Mouse (Mus musculus) urinary bladder, postnatal 4 days (tissue): ENCODE data around the gene Mfsd2a.
A peak's percentile ranks its signal among the peaks of the same experiment; 100 is the strongest.
"Not testable (repeated sequence)": the region's sequence is repeated elsewhere in the genome, so short reads cannot be mapped to it uniquely, and the experiment has no call there.

ENCODE experiments used
- DNase-seq, 2 experiments: peaks; one replicate each; pipeline ENCODE4 v3.0.0; 2021 to 2022; ENCODE audit warnings: low spot score in 2 of 2

Gene Mfsd2a

DNA sequence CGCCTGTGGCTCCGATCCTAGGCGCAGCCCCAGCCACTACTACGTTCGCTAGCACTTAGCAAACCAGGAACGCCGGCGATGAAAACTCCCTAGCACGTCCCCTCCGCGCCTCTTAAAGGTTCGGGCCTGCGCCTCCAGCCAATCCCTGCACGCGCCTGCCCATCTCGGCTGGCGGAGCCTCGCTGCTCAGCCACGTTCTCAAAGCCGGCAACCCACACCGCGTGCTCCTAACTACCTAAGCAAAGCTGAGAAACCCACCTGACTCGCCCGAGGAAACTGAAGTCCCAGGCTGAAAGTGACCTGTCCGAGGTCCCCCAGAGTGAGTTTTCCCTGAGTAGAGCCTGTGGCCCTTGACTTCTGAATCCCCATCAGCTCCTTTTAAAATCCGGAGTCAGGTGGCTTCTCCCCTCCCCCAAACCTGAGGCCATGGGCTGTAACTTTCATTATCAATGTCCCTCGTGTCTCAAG lies at the start of gene Mfsd2a:
Gene Mfsd2a, minus strand, starts transcription at position 89 of the 468 bp plus-strand sequence.
- peak in 1 of 2 experiments; percentile 49 for DNase-seq

DNA sequence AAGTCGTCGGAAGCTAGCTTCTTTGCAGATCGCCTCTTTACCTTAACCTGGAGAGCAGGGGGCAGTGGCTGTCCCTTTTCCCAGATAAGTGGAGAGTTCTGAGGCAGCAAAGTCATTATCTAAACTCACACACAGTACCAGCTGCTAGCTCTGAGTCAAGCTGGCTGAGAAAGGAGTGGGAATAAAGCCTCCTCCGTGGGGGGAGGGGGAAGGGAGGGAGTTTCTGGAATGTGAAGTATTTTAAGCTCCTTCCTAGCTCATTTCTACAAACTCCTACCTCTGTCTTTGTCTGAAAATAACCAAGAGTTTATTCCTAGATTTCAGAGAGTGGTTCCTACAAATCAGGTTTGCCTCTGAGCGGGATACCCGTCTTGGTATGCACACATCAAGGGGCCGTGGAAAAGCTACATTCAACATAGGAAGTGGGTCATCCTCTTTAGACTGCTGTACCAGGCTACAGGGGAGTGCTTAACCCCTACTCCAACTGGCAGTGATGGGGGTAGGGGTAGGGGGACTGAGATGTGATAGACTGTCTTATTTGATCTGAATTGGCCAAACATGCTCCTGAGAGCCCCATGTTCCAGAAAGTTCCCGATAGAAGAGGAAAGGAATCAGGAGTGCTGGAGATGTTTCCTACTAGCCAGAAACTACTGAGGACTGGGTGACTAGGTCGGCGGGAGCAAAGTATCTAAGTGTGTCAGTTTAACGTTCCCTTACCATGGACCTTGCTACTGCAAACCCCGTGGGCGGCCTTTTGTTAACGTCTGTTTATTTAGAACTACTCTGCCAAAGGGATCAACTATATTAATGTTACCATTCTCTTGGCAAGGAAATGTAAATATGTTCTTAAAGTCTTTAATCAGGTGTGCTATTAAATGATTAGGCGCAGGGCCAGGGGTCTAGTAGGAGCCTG lies 44.3 kb upstream of the Mfsd2a start:
- no peak for DNase-seq

DNA sequence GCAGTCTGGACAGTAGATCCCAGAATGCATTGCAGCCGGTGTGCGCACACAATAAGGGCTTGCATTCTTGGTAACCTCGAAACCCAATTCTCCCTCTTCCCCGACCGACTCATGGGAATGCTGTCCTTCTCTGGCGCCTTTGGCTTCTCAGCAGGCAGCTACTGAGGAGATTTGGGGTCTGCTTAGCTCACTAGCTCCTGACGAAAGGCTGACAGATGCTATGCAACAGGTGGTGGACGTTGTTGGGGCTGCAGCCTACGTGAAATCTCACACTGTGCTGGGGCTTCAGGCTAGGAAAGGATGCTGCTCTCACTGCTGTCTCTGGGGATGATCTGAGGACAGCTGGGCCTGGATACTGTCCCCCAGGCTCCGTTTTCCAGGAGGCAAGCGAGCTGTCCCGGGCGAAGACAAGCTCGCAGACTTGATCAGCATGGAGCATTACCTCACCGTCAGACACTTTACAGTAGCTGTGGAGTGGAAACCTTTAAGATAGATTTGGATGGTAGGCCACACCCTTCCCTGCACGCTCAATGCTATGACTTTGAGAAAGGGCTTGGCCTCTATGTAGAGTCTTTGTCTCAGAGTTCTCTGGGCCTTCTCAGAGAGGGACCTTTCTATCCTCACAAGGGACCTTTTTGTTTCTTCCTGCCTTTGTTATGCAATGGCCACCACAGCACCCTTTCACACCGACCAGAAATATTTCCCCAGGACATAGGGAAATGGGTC lies 39.8 kb upstream of the Mfsd2a start:
- DNase-seq, result no peak

DNA sequence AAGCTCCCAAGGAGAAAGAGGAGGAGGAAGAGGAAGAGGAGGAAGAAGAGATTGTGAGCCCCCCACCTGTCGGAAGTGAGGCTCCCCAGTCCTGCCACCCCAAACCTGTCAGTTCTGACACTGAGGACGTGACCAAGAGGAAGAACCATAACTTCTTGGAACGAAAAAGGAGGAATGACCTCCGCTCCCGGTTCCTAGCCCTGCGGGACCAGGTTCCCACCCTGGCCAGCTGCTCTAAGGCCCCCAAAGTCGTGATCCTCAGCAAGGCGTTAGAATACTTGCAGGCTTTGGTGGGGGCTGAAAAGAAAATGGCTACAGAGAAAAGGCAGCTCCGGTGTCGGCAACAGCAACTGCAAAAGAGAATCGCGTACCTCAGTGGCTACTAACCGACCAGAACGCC lies 39.1 kb upstream of the Mfsd2a start:
- no peak for DNase-seq

DNA sequence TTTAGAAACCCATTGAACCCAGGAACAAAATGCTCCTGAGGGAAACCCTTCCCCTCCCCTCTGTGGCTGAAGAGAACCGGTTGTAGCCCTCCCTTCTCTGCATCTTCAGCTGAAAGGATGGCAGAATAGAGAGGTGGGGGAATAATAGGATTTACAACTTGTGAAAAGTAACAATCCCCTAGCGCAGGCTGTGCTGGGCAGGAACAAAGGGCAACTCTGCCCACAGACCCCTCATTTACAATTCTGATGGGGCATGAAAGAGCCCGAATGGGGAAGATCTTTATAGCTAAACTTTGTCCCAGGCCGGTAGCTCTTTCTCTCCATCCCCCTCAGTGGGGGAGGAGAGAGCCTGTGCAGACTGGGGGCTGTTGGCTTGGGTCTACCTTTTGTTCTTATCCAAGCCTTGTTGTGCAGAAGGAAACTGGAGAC lies 38.3 kb upstream of the Mfsd2a start:
- DNase-seq, result no peak

DNA sequence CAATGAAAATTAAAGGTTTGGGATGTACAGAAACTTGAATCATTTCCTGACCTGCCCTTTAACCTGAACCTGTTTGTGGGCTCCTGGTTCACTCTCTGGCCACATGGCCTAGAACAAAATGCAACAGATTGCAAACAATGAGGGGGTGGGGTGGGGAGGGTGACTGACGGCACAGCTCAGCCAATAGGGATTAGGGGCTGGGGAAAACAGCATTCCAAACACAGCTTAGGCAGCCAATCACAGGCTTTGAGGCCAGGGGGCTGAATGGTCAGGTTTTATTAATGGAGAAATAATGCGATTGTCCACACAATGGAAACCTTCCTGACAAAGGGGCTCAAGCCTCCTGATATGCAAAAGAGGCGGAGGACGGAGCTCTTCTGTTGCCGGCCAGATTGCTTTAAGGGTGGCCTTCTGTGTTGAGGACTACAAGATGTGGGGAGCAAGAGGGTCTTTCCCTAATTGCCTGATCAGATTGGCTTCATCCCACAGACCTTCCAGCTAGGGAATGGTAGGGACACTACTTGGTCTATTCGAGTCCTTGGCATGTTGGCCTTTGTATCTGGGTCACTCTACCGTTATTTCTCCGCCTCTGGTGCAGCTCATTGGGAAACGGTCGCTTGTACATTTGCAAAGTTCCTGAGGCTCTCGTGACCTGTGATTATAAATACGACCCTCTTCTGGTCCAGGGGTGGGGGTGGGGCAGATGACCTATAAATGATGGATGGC lies 37.7 kb upstream of the Mfsd2a start:
- no peak for DNase-seq

DNA sequence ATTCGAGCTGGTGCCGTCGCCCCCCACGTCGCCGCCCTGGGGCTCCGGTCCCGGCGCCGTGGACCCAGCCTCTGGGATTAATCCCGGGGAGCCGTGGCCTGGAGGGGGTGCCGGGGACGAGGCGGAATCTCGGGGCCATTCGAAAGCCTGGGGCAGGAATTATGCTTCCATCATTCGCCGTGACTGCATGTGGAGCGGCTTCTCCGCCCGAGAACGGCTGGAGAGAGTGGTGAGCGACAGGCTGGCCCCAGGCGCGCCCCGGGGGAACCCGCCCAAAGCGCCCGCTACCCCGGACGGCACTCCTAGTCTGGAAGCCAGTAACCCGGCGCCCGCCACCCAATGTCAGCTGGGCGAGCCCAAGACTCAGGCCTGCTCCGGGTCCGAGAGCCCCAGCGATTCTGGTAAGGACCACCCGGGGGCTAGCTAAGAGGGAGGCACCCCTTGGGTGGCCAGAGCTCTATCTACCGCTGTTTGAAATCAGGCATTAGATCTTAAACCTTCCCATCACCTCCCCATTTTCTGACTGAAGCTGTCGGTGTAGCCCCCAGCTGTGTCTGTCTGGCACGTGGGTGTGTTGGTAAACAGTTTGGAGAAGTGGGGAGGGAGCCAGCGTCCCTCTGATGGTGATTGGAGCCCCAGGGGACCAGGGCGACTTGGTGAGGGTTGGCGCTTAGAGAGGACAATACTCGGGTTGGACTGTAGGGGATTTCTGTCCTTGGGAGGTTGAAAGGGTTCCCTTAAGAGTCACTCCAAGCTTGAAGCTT lies 35.8 kb upstream of the Mfsd2a start:
- DNase-seq, result peak in 1 of 2 experiments; percentile 31

DNA sequence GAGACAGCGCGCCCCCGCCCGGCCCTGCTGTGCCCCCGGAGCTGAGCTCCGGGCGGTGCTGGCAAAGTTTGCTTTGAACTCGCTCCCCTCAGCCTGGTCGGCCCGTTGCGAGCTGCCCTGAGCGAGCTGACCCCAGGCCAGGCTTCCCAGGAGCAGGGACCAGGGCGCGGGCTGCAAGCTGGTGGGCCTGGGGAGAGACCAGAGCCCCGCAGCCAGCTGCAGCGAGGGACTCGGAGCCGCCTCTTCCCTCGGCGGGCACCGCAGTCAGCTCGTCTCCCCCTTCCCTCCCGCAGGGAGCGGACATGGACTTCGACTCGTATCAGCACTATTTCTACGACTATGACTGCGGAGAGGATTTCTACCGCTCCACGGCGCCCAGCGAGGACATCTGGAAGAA lies 35.2 kb upstream of the Mfsd2a start:
- DNase-seq, result peak in 1 of 2 experiments; percentile 42

DNA sequence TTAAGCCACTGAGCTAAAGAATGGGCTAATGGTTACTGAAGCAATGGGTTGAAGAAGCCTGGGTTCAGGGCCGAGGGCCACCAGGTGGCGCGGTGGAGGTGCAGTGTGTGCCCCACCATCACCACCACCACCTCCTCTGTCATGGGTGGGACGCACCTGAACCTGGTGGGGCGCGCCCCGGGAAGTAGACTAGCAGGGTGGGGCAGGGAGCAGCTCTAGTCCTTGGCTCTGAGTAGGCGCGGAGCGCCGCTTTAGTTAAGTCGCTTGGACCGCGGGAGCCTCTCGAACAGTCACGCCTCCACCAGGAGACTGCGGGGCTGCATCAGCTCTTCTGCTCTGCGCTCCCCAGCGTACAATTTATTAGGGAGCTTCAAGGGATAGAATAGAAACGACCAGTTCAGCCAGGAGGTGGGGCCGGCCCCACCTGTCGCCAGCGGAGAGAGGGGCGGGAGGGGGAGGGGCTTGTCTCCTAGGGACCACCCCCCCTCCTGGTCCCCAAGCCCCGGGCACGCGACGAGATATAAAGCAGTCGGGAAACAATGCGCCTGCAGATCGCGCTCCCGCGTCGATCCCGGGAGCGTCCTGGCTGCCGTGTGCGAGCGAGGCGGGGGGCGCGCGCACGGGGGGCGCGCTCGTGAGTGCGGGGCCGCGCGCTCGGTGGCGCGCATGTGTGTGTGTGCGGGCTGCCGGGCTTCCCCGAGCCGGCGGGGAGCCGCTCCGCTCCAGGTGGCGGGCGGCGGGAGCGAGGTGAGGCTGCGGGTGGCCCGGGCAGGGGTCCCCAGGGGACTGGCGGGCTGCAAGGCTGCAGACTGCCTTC lies 34.6 kb upstream of the Mfsd2a start, which contains the start of gene Mycl:
Gene Mycl, plus strand, starts transcription at position 249 of the 817 bp plus-strand sequence.
- DNase-seq, result peak; percentile 76 to 84

DNA sequence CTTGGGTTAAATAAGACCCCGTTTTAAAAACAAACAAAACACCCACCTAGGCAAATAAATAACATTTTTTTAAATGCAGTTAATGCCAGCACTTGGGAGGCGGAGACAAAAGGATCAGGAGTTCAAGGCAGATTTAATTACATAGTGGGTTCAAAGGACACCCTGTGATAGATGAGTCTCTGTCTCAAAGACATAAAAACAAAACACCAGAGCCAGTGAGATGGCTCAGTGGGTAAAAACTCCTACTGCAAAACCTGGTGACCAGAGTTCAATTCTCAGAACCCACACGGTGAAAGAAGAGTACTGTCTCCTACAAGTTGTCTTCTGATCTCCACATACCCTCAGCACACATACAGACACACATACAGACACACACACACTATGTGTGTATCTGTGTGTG lies 31.3 kb upstream of the Mfsd2a start:
- no peak for DNase-seq

DNA sequence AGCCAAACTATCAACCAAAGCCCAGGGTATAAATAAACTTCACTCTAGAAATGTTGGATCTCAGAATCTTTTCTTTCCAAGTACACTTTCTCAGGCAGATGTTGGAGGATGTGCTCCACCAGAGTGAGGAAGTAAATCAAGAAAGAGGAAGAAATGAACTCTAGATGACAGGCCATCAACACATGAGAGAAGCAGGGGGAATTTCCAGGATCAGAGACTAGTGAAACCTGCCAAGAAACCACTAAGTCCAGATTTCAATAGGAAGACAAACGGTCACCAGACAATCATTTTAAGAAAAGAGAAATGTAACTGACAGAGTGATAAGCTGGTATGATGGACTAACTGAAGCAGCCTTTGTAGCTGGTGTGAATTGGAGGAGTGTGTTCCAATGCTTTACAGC lies 30.2 kb upstream of the Mfsd2a start:
- no peak for DNase-seq

DNA sequence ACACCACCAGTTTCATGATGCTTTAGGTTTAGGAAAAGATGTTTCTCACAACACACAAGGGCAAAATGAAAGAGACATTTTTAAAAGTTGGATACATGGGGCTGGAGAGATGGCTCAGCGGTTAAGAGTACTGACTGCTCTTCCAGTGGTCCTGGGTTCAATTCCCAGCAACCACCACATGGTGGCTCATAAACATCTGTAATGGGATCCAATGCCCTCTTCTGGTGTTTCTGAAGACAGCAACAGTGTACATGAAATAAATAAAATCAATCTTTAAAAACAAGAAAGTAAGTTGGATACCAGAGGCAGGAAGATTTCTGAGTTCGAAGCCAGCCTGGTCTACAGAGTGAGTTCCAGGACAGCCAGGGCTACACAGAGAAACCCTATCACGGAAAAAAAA lies 27.0 kb upstream of the Mfsd2a start:
- DNase-seq, result not testable (repeated sequence)

DNA sequence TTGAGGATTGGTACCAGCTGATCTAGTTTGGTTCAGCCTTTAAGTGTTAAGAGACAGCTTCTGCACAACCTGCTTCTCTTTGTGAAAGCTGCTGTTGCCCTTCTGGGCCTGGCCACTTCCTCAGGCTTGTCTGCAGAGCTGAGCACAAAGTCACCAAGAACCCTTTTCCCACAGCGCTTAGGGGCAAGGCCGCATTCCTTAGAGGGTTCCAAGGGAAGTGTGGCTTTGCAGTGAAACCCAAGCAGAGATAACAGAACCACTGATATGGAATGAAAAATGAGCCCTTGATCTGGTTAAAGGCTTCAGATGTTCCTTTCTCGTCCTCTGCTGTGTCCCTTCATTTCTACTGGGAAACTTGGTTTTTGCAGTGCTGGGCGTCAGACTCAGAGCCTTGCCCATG lies 26.4 kb upstream of the Mfsd2a start:
- no peak for DNase-seq

DNA sequence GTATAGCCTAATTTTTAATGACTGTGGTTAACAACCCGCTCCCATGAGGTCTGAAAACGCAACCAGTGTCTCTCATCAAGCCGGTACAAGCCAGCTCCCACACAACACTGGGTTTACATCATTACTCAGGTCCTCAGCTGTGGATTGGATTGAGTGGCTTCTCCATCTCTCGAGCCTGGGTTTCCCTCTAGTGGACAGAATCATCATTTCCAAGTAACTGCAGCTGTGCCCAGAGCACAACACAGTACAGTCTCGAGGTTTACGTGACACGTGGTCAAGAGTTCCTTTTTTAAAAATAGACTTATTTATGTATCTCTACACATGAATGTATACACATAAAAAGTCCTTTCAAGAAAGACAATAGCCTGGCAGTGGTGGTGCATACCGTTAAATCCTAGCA lies 24.1 kb upstream of the Mfsd2a start:
- no peak for DNase-seq

DNA sequence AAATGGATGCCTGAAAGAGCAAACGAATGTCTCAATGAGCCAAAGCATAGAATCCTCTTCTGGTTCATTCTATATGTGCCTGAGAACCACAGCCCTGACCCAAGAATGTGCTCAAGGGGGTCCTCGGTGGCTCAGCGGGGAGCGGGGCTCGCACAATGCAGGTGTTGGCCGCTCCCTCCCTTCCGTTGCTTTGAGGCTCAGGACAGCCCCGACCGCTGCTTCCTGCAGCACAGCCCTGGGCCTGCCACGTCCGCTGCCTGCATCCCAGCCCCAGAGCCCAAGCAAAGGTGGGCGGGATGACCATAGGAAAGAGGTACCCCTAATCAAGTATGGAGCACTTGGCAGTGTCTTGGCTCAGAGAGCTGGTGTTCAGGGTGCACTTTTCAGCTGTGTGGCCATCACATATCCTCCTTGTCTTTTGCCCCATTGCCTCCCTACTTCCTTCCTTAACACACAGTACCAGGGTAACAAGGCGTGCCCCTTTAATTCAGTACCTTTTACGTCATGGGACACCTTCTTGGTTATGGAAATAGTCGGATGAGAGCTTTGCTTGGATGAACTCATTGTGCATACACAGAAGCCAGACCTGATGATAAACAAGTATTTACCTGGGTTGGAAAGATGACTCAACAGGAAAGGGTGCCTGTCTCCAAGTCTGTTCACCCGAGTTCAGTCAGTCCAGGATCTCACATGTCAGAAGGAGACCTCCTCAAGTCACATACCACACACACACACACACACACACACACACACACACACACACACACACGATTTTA lies 22.7 kb upstream of the Mfsd2a start:
- no peak for DNase-seq

DNA sequence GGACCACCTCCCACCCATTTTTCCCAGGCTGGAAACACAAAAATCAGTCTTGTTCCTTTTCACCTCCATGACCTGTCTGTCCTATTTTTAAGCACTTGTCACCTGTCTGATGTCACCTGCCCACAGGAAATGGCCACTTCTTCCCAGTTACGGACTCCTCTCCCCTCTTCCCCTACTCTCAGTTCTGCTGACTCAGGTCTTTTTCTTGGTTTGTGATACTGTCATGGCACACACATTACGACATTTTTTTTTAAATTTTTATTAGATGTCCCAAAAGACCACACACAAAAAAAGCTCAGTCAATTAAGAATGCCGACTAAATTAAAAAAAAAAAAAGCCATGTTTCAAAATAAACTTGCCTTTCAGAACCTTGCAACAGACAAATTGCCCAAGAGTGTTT lies 21.5 kb upstream of the Mfsd2a start:
- DNase-seq, result no peak

DNA sequence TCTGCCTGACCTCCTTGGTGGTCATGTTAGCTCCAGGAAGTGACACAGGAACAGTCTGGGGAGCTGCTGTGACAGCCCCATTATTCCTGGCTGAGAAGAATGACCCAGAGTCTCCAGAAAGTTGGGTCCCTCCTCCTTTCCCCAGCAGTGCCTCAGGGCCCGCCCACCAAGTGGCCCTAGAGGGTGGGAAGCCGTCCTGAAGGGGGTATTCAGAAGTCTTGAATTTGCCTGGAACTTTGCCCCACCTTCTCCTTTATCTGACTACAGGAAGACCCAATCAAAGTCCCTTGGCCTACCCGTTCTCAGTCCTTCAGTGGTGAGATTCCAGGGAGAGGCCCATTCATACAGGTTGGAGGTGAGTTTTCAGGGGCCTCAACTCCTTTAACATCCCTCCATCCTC lies 20.9 kb upstream of the Mfsd2a start:
- DNase-seq, result no peak

DNA sequence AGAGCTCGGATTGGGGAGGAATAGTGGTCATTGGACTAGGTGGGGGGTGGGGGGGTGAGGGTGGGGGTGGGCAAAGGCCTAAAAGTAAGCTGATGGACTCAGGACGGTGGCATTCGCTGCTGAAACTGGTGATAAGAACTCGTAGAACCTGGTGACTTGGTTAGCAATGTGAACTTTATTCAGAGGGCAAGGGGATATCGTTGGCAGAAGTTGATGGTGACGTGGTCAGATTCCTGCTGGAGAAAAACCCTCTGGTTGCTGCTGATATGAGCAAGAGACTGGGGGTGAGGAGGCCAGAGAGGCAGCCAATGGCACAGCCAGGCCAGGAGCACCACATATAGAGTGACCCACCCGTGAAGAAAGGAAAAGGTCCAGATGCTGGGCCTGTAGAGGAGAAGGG lies 20.2 kb upstream of the Mfsd2a start:
- no peak for DNase-seq

DNA sequence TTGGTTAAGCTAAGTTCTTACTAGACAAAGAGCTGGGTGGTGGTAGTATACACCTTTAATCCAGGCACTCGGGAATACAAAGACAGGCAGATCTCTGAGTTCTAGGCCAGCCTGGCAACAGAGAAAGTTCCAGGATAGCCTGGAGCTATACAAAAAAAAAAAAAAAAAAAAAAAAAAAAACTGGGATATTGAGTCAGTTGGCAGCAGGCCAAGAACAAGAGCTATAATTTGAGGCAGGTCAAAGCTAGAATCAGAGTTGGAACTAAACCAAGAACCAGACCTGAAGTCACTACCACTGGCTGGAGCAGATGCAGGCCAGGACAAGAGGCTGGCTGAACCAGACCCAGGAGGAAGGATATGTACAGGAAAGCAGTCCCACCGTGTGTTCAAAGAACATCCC lies 19.7 kb upstream of the Mfsd2a start:
- DNase-seq, result no peak

DNA sequence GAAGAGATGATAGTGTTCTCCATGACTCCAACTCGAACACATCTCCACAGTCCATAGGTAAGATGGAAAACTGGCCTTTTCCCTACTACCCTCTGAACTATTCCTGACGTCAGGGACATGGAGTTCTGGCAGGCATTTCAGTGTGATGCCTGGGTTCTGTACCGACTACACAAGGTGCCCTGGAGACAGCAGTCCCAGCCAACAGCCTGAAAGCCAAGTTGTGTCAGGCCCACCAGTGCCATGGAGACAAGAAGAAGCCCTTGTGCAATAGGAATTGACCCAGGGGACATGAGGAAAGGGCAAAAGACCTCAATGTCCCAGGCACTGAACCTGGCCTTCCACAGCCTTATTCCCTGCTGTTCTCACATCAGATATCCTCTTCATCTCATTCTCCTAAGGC lies 18.8 kb upstream of the Mfsd2a start:
- DNase-seq, result no peak
